Mouse (Mus musculus) heart, adult 2 months (tissue): ENCODE data around the gene Specc1. TPM values are rescaled to one million over a fixed set of nuclear protein-coding genes. Genes with fewer than 3 reads are reported as not detected.

ENCODE experiments used
- DNase-seq, 2 experiments: peaks; one replicate each; pipeline ENCODE4 v3.0.0; 2021
- H3K27ac ChIP-seq: fragments of 200-600 bp; 2 replicates; pipeline ENCODE4 v1.8.1; 2022
- H3K27me3 ChIP-seq: fragments of 200-500 bp; 2 replicates; pipeline ENCODE4 v1.6.1; 2012; ENCODE audit warnings: mild to moderate bottlenecking, low read length, inconsistent platforms, mixed read lengths; ENCODE audit not compliant: control insufficient read depth, insufficient read depth
- H3K36me3 ChIP-seq: fragments of 200-500 bp; 2 replicates; pipeline ENCODE4 v1.6.1; 2012; ENCODE audit warnings: low read length, inconsistent platforms; ENCODE audit not compliant: control insufficient read depth, insufficient read depth
- H3K4me1 ChIP-seq: fragments of 200-500 bp; 2 replicates; pipeline ENCODE4 v1.6.1; 2011; ENCODE audit warnings: low read length; ENCODE audit not compliant: control insufficient read depth, insufficient read depth
- H3K4me3 ChIP-seq: fragments of 200-600 bp; 2 replicates; pipeline ENCODE4 v1.8.1; 2022
- H3K79me2 ChIP-seq: fragments of 200-500 bp; replicated peaks from 2 replicates; pipeline ENCODE4 v1.6.1; 2012; ENCODE audit warnings: mild to moderate bottlenecking, inconsistent platforms, low read length, moderate library complexity, mixed read lengths; ENCODE audit not compliant: control insufficient read depth, insufficient read depth
- H3K9ac ChIP-seq: fragments of 200-500 bp; 2 replicates; pipeline ENCODE4 v1.6.1; 2012; ENCODE audit warnings: low read depth, mild to moderate bottlenecking, control low read depth, inconsistent platforms, low read length, mixed read lengths
- CTCF ChIP-seq: fragments of 200-600 bp; IDR thresholded peaks from 2 replicates; pipeline ENCODE4 v1.8.1; 2022; ENCODE audit warnings: antibody characterized with exemption, mild to moderate bottlenecking, moderate library complexity
- EP300 ChIP-seq: fragments of 200-500 bp; IDR thresholded peaks from 2 replicates; pipeline ENCODE4 v1.6.1; 2011; ENCODE audit warnings: low read depth, low read length, control low read depth; ENCODE audit not compliant: insufficient read depth
- POLR2A ChIP-seq: fragments of 200-500 bp; IDR thresholded peaks from 2 replicates; pipeline ENCODE4 v1.6.1; 2011; ENCODE audit warnings: mild to moderate bottlenecking, low read depth, low read length, control low read depth; ENCODE audit not compliant: insufficient read depth
- WGBS: fragments of 180-500 bp; shearing (Covaris S2); methylation state at CpG from one replicate; pipeline ENCODE4 v1.1.7; 2018; 5-methylcytosine and 5-hydroxymethylcytosine counted together
- intact Hi-C: fragments of 180-260 bp; cut with DNase I; formaldehyde crosslinking; loops from one replicate; pipeline ENCODE4 v1.15.1; 2025
- polyA plus RNA-seq: library from polyadenylated mRNA; depleted of rRNA; stranded (reverse); fragments of >200 nt; gene quantifications from 2 replicates; pipeline ENCODE4 v1.2.3, GENCODE M21; 2012
- total RNA-seq, 2 experiments: library from RNA; stranded (reverse); gene quantifications; 2 replicates each; pipeline ENCODE4 v1.2.3; 2021

The Specc1 gene
- total and polyA plus RNA-seq, 3 experiments: 3.5 to 21.6 (median 4.6) TPM

- 84% methylated on average over 6 of the region's 6 CpGs for WGBS
- no peaks in the 10 kb centered on the region for H3K4me1 ChIP-seq
- H3K27ac ChIP-seq: no peak overlapping the region
- no peak for DNase-seq
- no peak overlapping the region for H3K9ac ChIP-seq
- no peaks in the 10 kb centered on the region for H3K27me3 ChIP-seq
- H3K79me2 ChIP-seq: no peaks in the 10 kb centered on the region
- no peaks in the 10 kb centered on the region for H3K36me3 ChIP-seq
- no peak overlapping the region for H3K4me3 ChIP-seq
- intact Hi-C loops: no loop called here
- TF ChIP-seq CTCF: no peak
- no peak for TF ChIP-seq EP300
- TF ChIP-seq POLR2A: no peak
Observed at GRCm38 (mm10) chr11:62012039-62012438, 55.5 kb downstream of the Specc1 start.

GRCm38 (mm10) chr11:62013449-62013848, 56.9 kb downstream of the Specc1 start:
- intact Hi-C loops: no loop called here
- no peak for DNase-seq
- no peak overlapping the region for H3K27ac ChIP-seq
- H3K4me3 ChIP-seq: no peak overlapping the region
- no peaks in the 10 kb centered on the region for H3K4me1 ChIP-seq
- no peak for TF ChIP-seq EP300
- TF ChIP-seq POLR2A: no peak
- TF ChIP-seq CTCF: no peak
- no peaks in the 10 kb centered on the region for H3K79me2 ChIP-seq
- 88% methylated on average over 3 of the region's 3 CpGs for WGBS
- H3K9ac ChIP-seq: no peak overlapping the region
- no peaks in the 10 kb centered on the region for H3K27me3 ChIP-seq
- H3K36me3 ChIP-seq: no peaks in the 10 kb centered on the region

DNA sequence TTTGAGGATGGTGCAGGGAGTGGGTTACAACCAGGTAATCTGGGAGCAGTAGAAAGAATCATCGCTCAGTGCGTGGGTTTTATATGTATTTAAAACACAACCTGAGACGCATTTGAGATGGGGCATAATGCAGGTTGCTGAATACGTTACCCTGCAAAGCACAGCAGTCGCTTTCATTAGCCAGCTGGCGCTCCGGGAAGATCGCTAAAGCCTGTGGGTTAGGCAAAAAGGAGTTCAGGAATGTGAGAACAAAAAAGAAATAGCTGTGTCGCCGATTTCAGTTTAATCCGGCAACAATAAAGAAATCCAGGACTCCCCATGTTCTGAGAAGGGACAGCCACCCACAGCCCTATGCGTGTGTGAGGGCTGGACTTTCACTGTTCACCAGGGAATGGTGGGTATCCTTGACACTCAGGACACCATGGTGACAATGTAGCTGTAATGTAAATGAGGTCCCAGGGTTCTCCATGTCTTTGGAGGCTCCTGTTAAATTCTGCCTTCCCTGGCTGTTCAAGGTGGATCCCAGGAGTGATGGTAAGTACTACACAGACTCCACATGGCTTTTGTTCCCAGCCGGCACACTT, 58.6 kb downstream of the Specc1 start:
- DNase-seq: no peak
- TF ChIP-seq POLR2A: no peak
- TF ChIP-seq CTCF: no peak
- no peak for TF ChIP-seq EP300
- H3K9ac ChIP-seq: no peak overlapping the region
- 73% methylated on average over 13 of the region's 13 CpGs for WGBS
- H3K27ac ChIP-seq: no peak overlapping the region
- H3K27me3 ChIP-seq: no peaks in the 10 kb centered on the region
- H3K36me3 ChIP-seq: no peaks in the 10 kb centered on the region
- H3K4me1 ChIP-seq: no peaks in the 10 kb centered on the region
- intact Hi-C loops: no loop called here
- no peak overlapping the region for H3K4me3 ChIP-seq
- no peaks in the 10 kb centered on the region for H3K79me2 ChIP-seq

- H3K36me3 ChIP-seq: no peaks in the 10 kb centered on the region
- no peak for DNase-seq
- no peak overlapping the region for H3K27ac ChIP-seq
- H3K4me1 ChIP-seq: no peaks in the 10 kb centered on the region
- no peak overlapping the region for H3K9ac ChIP-seq
- no peaks in the 10 kb centered on the region for H3K27me3 ChIP-seq
- no peak for TF ChIP-seq POLR2A
- TF ChIP-seq EP300: no peak
- TF ChIP-seq CTCF: no peak
- no peaks in the 10 kb centered on the region for H3K79me2 ChIP-seq
- intact Hi-C loops: no loop called here
- H3K4me3 ChIP-seq: no peak overlapping the region
- WGBS: 59% methylated on average over 2 of the region's 2 CpGs
Observed at GRCm38 (mm10) chr11:62016985-62017384, 60.4 kb downstream of the Specc1 start.

- H3K9ac ChIP-seq: no peak overlapping the region
- intact Hi-C loops: no loop called here
- no peaks in the 10 kb centered on the region for H3K27me3 ChIP-seq
- no peaks in the 10 kb centered on the region for H3K79me2 ChIP-seq
- no peak for TF ChIP-seq CTCF
- no peak for TF ChIP-seq EP300
- TF ChIP-seq POLR2A: no peak
- DNase-seq: no peak
- no peak overlapping the region for H3K4me3 ChIP-seq
- no peak overlapping the region for H3K27ac ChIP-seq
- H3K4me1 ChIP-seq: peaks cover 5% of the 10 kb centered on the region; the same call in 1 of the 2 replicates
- WGBS: 63% methylated on average over 10 of the region's 10 CpGs
- no peaks in the 10 kb centered on the region for H3K36me3 ChIP-seq
Observed at GRCm38 (mm10) chr11:62018315-62019205, 62.0 kb downstream of the Specc1 start.

DNA sequence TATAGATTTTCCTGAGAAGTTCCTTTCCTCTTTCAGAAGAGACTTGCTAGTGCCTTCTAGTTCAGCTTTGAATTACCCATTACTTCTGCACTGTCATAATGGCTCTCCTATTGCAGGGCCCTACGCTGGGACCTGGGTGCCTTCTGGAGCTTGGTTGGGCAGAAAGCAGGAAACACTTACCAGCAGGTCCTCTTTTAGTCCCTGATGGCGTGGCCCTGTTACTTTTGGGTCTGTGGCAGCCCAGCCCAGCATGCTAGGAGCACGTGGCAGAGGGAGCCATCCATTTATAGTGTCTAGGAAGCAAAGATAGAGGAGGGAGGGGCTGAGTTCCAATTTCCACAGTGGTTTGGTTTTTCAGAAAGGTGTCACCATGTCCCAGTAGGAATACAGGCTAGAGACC, 63.3 kb downstream of the Specc1 start:
- TF ChIP-seq POLR2A: no peak
- no peak for TF ChIP-seq CTCF
- no peak for TF ChIP-seq EP300
- H3K4me1 ChIP-seq: peaks cover 9% of the 10 kb centered on the region
- H3K27ac ChIP-seq: no peak overlapping the region
- DNase-seq: no peak
- no peaks in the 10 kb centered on the region for H3K36me3 ChIP-seq
- no peak overlapping the region for H3K4me3 ChIP-seq
- no peaks in the 10 kb centered on the region for H3K27me3 ChIP-seq
- intact Hi-C loops: no loop called here
- WGBS: 67% methylated on average over 3 of the region's 3 CpGs
- H3K9ac ChIP-seq: no peak overlapping the region
- H3K79me2 ChIP-seq: no peaks in the 10 kb centered on the region
